Mouse (Mus musculus) heart, adult 2 months (tissue): Measurements from ENCODE around the gene Spindoc.

Source experiments
- CTCF ChIP-seq: fragments of 200-600 bp; IDR thresholded peaks from 2 replicates; pipeline ENCODE4 v1.8.1; 2022; ENCODE audit warnings: antibody characterized with exemption, mild to moderate bottlenecking, moderate library complexity
- EP300 ChIP-seq: fragments of 200-500 bp; IDR thresholded peaks from 2 replicates; pipeline ENCODE4 v1.6.1; 2011; ENCODE audit warnings: low read depth, low read length, control low read depth; ENCODE audit not compliant: insufficient read depth

- no peak for TF ChIP-seq CTCF
- TF ChIP-seq EP300, result no peak
These were observed 29.8 kb downstream of the Spindoc start for GRCm38 (mm10) chr19:7352809-7353495.
